ENCODE assay signal across 18 mouse cellular contexts in genomic region chr15:60848630-60849029, GRCm38 (mm10). TPM values are rescaled to one million over a fixed set of nuclear protein-coding genes. Genes with fewer than 3 reads are reported as not detected.
A peak's percentile ranks its signal among the peaks of the same experiment; 100 is the strongest.
DNase-seq lines count a peak whose midpoint lies in the region; ATAC-seq lines count a peak whose summit lies in the region.
"Had no signal": no experiment of that assay in that cellular context is flagged by ENCODE, and none has a peak within 500 bp of the region (broad histone marks: within the 10 kb centered on the region; RNA-seq: fewer than 3 reads in every experiment).

No protein-coding gene starts in this region.

- no peak overlapping the region for H3K9ac ChIP-seq in neural tube, embryonic 12.5 days
- no peak overlapping the region for H3K9ac ChIP-seq in embryonic facial prominence, embryonic 15.5 days
- H3K9ac ChIP-seq in kidney, embryonic 15.5 days: no peak overlapping the region
- H3K9ac ChIP-seq: heart, embryonic 15.5 days; hindbrain, embryonic 13.5 days had no signal

- intact Hi-C loops in left cerebral cortex, postnatal 25 days (cut with DNase I): no loop called here

- peaks cover 21% of the 10 kb centered on the region; the same call in 1 of the 2 replicates for H3K4me1 ChIP-seq in neural tube, embryonic 12.5 days
- H3K4me1 ChIP-seq in embryonic facial prominence, embryonic 15.5 days: peaks cover 24% of the 10 kb centered on the region; the same call in 1 of the 2 replicates
- peaks cover 35% of the 10 kb centered on the region for H3K4me1 ChIP-seq in kidney, embryonic 15.5 days

- H3K9me3 ChIP-seq in neural tube, embryonic 12.5 days: no peaks in the 10 kb centered on the region
- H3K9me3 ChIP-seq in embryonic facial prominence, embryonic 15.5 days (replicated peaks): no peaks in the 10 kb centered on the region
- H3K9me3 ChIP-seq in kidney, embryonic 15.5 days (replicated peaks): no peaks in the 10 kb centered on the region
- H3K9me3 ChIP-seq: heart, embryonic 15.5 days; hindbrain, embryonic 13.5 days had no signal

- peak; percentile 39; the same call in 1 of the 2 replicates for ATAC-seq in neural tube, embryonic 12.5 days (ENCODE audit: low FRiP score, low read depth)
- peak; percentile 56; the same call in 1 of the 2 replicates for ATAC-seq in embryonic facial prominence, embryonic 15.5 days (ENCODE audit: insufficient number of reproducible peaks, low FRiP score, low TSS enrichment, low read depth)
- ATAC-seq in kidney, embryonic 15.5 days (replicated peaks; ENCODE audit: low FRiP score): no peak

- no peak for DNase-seq in neural tube, embryonic 10.5 days (ENCODE audit: extremely low spot score, low spot score)
- DNase-seq in frontal cortex, postnatal 14 days (ENCODE audit: low spot score in 2 of 2): peak; percentile 21 to 49
- DNase-seq in left cerebral cortex, postnatal 25 days (ENCODE audit: low spot score in 2 of 2): peak; percentile 14 to 85
- DNase-seq in urinary bladder, postnatal 25 days (ENCODE audit: low spot score): no peak
- DNase-seq in spleen, adult 12 weeks (ENCODE audit: low spot score): no peak
- DNase-seq: adrenal gland, postnatal 14 days; cerebellum, adult 9-10 months; gastrocnemius, postnatal 14 days; heart, postnatal 36 days; kidney, adult 11 months; lung, postnatal 4 days; thymus, postnatal 14 days had no signal

- no peak overlapping the region for H3K27ac ChIP-seq in neural tube, embryonic 12.5 days
- no peak overlapping the region for H3K27ac ChIP-seq in embryonic facial prominence, embryonic 15.5 days (replicated peaks)
- H3K27ac ChIP-seq in kidney, embryonic 15.5 days: no peak overlapping the region
- H3K27ac ChIP-seq: heart, embryonic 15.5 days; hindbrain, embryonic 13.5 days; kidney, postnatal 0 days had no signal

- 76% methylated on average over 3 of the region's 3 CpGs for WGBS in neural tube, embryonic 12.5 days
- 24% methylated on average over 3 of the region's 3 CpGs for WGBS in embryonic facial prominence, embryonic 15.5 days
- WGBS in kidney, embryonic 15.5 days: 72% methylated on average over 3 of the region's 3 CpGs

- H3K27me3 ChIP-seq in neural tube, embryonic 12.5 days (replicated peaks): no peaks in the 10 kb centered on the region
- no peaks in the 10 kb centered on the region for H3K27me3 ChIP-seq in embryonic facial prominence, embryonic 15.5 days
- H3K27me3 ChIP-seq in kidney, embryonic 15.5 days: no peaks in the 10 kb centered on the region
- H3K27me3 ChIP-seq: heart, embryonic 15.5 days had no signal

- no peak overlapping the region for H3K4me3 ChIP-seq in neural tube, embryonic 12.5 days
- H3K4me3 ChIP-seq in embryonic facial prominence, embryonic 15.5 days (replicated peaks): no peak overlapping the region
- no peak overlapping the region for H3K4me3 ChIP-seq in kidney, embryonic 15.5 days (replicated peaks)
- H3K4me3 ChIP-seq: heart, embryonic 15.5 days; hindbrain, embryonic 13.5 days had no signal

- no peak overlapping the region for H3K4me2 ChIP-seq in neural tube, embryonic 12.5 days (replicated peaks)
- no peak overlapping the region for H3K4me2 ChIP-seq in embryonic facial prominence, embryonic 15.5 days (replicated peaks)
- H3K4me2 ChIP-seq in kidney, embryonic 15.5 days: no peak overlapping the region
- H3K4me2 ChIP-seq: heart, embryonic 15.5 days; hindbrain, embryonic 13.5 days had no signal

- no peaks in the 10 kb centered on the region for H3K36me3 ChIP-seq in neural tube, embryonic 12.5 days
- H3K36me3 ChIP-seq in embryonic facial prominence, embryonic 15.5 days: no peaks in the 10 kb centered on the region
- no peaks in the 10 kb centered on the region for H3K36me3 ChIP-seq in kidney, embryonic 15.5 days
- H3K36me3 ChIP-seq: heart, embryonic 15.5 days; hindbrain, embryonic 13.5 days had no signal

RNA-seq across cellular contexts. Expression of gene Fam84b, which starts 4.9 kb away (rescaled TPM):
- 9.7 and 11.5 TPM in 2 replicates for polyA plus RNA-seq in neural tube, embryonic 12.5 days (2016; fragmentation: Nextera tagmentation; extraction: Ambion mirVana)
- 8.5 and 10.1 TPM in 2 replicates for polyA plus RNA-seq in embryonic facial prominence, embryonic 15.5 days (2015; fragmentation: Nextera tagmentation; extraction: Ambion mirVana)
- total RNA-seq in left cerebral cortex, postnatal 25 days (2021): 1 to 10 TPM; 6.5 to 7.3 TPM
- 23.5 and 24.9 TPM in 2 replicates for polyA plus RNA-seq in kidney, embryonic 15.5 days (2015; fragmentation: Nextera tagmentation; extraction: Ambion mirVana)

Comparison
In these comparisons a context has a peak if more than half of its experiments do, and no peak if none do; other contexts are left out.
1. DNase-seq: peak in frontal cortex, postnatal 14 days (2 of 2) and left cerebral cortex, postnatal 25 days (2 of 2); none in neural tube, embryonic 10.5 days (single experiment), urinary bladder, postnatal 25 days (single experiment) and spleen, adult 12 weeks (single experiment).